Mouse (Mus musculus) E14TG2a.4 (cell line): ENCODE data around the gene Itgb4.
"Not testable (repeated sequence)": the region's sequence is repeated elsewhere in the genome, so short reads cannot be mapped to it uniquely, and the experiment has no call there.

Experiments used
- H3K27me3 ChIP-seq: 2 replicates; pipeline ENCODE4 v1.6.1; 2014; ENCODE audit warnings: low read length, control low read depth; ENCODE audit not compliant: insufficient read depth
- H3K36me3 ChIP-seq: 2 replicates; pipeline ENCODE4 v1.6.1; 2014; ENCODE audit warnings: low read length, control low read depth; ENCODE audit not compliant: insufficient read depth
- H3K4me1 ChIP-seq: replicated peaks from 2 replicates; pipeline ENCODE4 v1.6.1; 2014; ENCODE audit warnings: low read depth, low read length, control low read depth
- H3K4me3 ChIP-seq: replicated peaks from 2 replicates; pipeline ENCODE4 v1.5.1; 2014; ENCODE audit warnings: mild to moderate bottlenecking, low read length
- H3K9me3 ChIP-seq: 2 replicates; pipeline ENCODE4 v1.6.1; 2014; ENCODE audit warnings: low read length, control low read depth
- CTCF ChIP-seq: conservative IDR thresholded peaks from 2 replicates; pipeline ENCODE4 v1.5.1; 2014; ENCODE audit warnings: low read length
- NANOG ChIP-seq: IDR thresholded peaks from 2 replicates; pipeline ENCODE4 v1.6.1; 2014; ENCODE audit warnings: borderline replicate concordance, low read length, mixed read lengths
- POU5F1 ChIP-seq: IDR thresholded peaks from 2 replicates; pipeline ENCODE4 v1.6.1; 2014; ENCODE audit warnings: low read length, borderline replicate concordance

The Itgb4 gene

DNA sequence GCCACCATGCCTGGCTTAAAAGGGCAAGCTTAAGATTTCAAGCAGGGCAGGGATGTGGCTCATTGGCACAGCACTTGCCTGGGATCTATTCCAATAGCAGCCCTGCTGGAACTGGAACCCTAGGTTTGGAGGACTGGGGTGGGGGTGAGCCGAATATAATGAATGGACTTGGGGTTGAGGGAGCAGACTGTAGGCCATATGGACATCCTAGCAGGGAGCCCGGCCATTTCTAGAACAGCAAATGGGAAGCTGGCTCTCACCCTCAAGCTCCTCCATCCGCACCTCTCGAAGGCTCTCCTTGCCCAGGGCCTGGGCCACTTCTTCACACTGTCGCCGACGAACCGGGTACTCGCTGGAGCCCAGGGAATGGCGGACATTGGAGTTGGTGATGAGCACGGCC lies 35.2 kb downstream of the Itgb4 start:
- TF ChIP-seq POU5F1 (no peak), NANOG (no peak)
- Histone ChIP-seq H3K9me3 (no peaks in the 10 kb centered on the region), H3K4me3 (no peak overlapping the region), H3K36me3 (peaks cover 56% of the 10 kb centered on the region), H3K4me1 (peaks cover 78% of the 10 kb centered on the region), H3K27me3 (peaks cover 1% of the 10 kb centered on the region)

DNA sequence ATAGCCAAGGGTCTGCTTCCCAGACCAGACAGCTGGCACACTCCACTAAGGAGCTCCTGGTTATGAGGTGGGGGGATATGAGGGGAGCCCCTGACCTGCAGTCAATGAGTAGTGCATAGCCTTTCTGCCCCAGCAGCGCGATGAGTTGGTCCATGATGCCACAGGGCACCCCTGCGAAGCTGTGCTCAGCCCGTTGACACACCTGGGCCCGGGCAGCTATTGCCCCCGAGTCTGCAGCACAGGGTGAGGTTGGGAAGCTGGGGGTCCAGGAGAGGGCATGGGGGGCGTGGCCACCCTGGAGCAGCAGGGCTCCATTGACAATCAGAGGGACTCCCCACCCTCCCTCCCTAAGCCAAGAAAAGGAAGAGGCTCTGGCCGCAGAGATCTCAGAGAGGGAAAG lies 35.6 kb downstream of the Itgb4 start:
- peaks cover 3% of the 10 kb centered on the region for H3K27me3 ChIP-seq
- H3K4me1 ChIP-seq = peaks cover 75% of the 10 kb centered on the region
- no peak overlapping the region for H3K4me3 ChIP-seq
- no peaks in the 10 kb centered on the region for H3K9me3 ChIP-seq
- no peak for TF ChIP-seq NANOG
- H3K36me3 ChIP-seq = peaks cover 56% of the 10 kb centered on the region

- H3K4me3 ChIP-seq = peak overlapping the region; percentile 92
Measured at GRCm38 (mm10) chr11:116010948-116011347, 36.4 kb downstream of the Itgb4 start.

GRCm38 (mm10) chr11:116011529-116012261 lies 37.2 kb downstream of the Itgb4 start:
- TF ChIP-seq POU5F1 (no peak), NANOG (no peak), CTCF (no peak)
- peaks cover 60% of the 10 kb centered on the region for H3K4me1 ChIP-seq

More at GRCm38 (mm10) chr11:116010948-116011347, 36.4 kb downstream of the Itgb4 start:
- peaks cover 5% of the 10 kb centered on the region for H3K27me3 ChIP-seq
- no peaks in the 10 kb centered on the region for H3K9me3 ChIP-seq
- H3K4me1 ChIP-seq = peaks cover 67% of the 10 kb centered on the region
- H3K36me3 ChIP-seq = peaks cover 51% of the 10 kb centered on the region
- TF ChIP-seq NANOG (no peak), POU5F1 (no peak), CTCF (no peak)

GRCm38 (mm10) chr11:116012262-116012947 lies 37.9 kb downstream of the Itgb4 start, which contains the start of gene Galk1:
Galk1 (minus strand) TSS chr11:116012719.
- H3K4me1 ChIP-seq = peaks cover 54% of the 10 kb centered on the region
- H3K27me3 ChIP-seq = peaks cover 5% of the 10 kb centered on the region
- peaks cover 37% of the 10 kb centered on the region for H3K36me3 ChIP-seq
- no peaks in the 10 kb centered on the region for H3K9me3 ChIP-seq
- peak within 1 kb of the TSS; percentile 92 for H3K4me3 ChIP-seq
- TF ChIP-seq POU5F1 (no peak), NANOG (no peak), CTCF (no peak)

More at GRCm38 (mm10) chr11:116011529-116012261, 37.2 kb downstream of the Itgb4 start:
- Histone ChIP-seq H3K9me3 (no peaks in the 10 kb centered on the region), H3K36me3 (peaks cover 44% of the 10 kb centered on the region), H3K27me3 (peaks cover 5% of the 10 kb centered on the region), H3K4me3 (peak overlapping the region; percentile 92)

DNA sequence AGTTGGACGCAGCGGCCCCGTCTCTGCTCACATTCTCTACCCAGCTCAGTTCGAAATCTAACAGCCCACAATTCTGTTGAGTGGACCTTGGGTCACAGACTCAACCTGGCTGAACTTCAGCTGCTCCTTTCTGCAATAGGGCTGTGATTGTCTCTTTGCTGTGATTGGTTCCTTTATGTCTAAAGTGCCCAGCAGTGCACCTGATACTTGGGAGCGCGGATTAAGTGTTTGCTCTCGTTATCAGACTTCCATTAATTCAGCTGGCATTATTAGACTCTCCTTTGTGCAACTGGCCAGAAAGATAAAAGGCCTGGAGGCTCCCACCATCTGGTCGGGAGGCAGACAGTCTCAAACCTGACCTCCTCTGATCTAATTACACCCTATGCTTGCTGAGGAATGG lies 40.3 kb downstream of the Itgb4 start:
- Histone ChIP-seq H3K9me3 (no peaks in the 10 kb centered on the region), H3K4me3 (no peak overlapping the region), H3K27me3 (peaks cover 5% of the 10 kb centered on the region), H3K4me1 (peaks cover 39% of the 10 kb centered on the region), H3K36me3 (peaks cover 13% of the 10 kb centered on the region)
- no peak for TF ChIP-seq CTCF

DNA sequence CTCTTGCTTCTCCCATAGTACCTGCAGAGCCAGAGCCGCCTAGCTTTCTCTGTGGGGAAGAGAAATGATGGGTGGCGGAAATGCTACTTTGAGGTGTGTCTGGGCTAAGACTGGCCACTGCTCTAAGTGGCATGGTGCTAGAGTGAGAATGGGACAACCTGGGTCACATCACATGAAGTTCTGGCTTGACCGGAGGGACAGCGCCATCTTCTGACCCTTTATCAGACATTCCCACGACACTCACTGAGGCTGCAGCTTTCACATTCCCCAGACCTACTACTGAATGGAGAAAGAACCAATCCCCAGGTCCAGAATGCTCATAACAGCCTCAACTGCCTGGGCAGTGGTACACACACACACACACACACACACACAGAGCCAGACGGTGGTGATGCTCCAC lies 43.6 kb downstream of the Itgb4 start:
- Histone ChIP-seq H3K36me3 (peaks cover 22% of the 10 kb centered on the region), H3K4me1 (peaks cover 27% of the 10 kb centered on the region), H3K4me3 (peak overlapping the region; percentile 68), H3K27me3 (peaks cover 5% of the 10 kb centered on the region; the same call in 1 of the 2 replicates), H3K9me3 (no peaks in the 10 kb centered on the region)
- TF ChIP-seq NANOG = no peak
- TF ChIP-seq CTCF = peak; percentile 49
- no peak for TF ChIP-seq POU5F1

DNA sequence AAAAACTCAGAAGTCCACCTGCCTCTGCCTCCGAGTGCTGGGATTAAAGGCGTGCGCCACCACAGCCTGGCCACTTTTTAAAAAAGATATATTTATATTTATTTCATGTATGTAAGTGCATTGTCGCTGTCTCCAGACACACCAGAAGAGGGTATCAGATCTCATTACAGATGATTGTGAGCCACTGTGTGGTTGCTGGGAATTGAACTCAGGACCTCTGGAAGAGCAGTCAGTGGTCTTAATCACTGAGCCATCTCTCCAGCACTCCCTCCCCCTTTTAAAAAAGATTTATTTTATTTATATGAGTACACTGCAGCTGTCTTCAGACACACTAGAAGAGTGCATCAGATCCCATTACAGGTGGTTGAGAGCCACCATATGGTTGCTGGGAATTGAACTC lies 44.4 kb downstream of the Itgb4 start:
- H3K27me3 ChIP-seq, H3K4me3 ChIP-seq: not testable (repeated sequence)

GRCm38 (mm10) chr11:116019360-116019791 lies 44.9 kb downstream of the Itgb4 start:
- H3K27me3 ChIP-seq = peaks cover 5% of the 10 kb centered on the region; the same call in 1 of the 2 replicates
- TF ChIP-seq NANOG (no peak), POU5F1 (no peak), CTCF (no peak)

More for the DNA sequence above, 44.4 kb downstream of the Itgb4 start:
- not testable (repeated sequence) for H3K9me3 ChIP-seq
- Histone ChIP-seq H3K36me3 (peaks cover 27% of the 10 kb centered on the region), H3K4me1 (peaks cover 23% of the 10 kb centered on the region)

More at GRCm38 (mm10) chr11:116019360-116019791, 44.9 kb downstream of the Itgb4 start:
- H3K4me3 ChIP-seq = no peak overlapping the region
- H3K4me1 ChIP-seq = peaks cover 23% of the 10 kb centered on the region
- H3K9me3 ChIP-seq = no peaks in the 10 kb centered on the region
- H3K36me3 ChIP-seq = peaks cover 27% of the 10 kb centered on the region
